Mouse (Mus musculus) kidney, embryonic 16.5 days (tissue): ENCODE results near the gene Gm3685. TPM values are rescaled to one million over a fixed set of nuclear protein-coding genes. Genes with fewer than 3 reads are reported as not detected.
A peak's percentile ranks its signal among the peaks of the same experiment; 100 is the strongest.
"Not testable (repeated sequence)": the region's sequence is repeated elsewhere in the genome, so short reads cannot be mapped to it uniquely, and the experiment has no call there.

Source experiments
- ATAC-seq: fragments of 200-750 bp; cut with Nextera tagmentation; 2 replicates; pipeline ENCODE4 v1.8.0; 2017; ENCODE audit warnings: moderate TSS enrichment; ENCODE audit not compliant: low FRiP score, low TSS enrichment
- H3K27ac ChIP-seq: fragments of 300-500 bp; sonication (generic); 2 replicates; pipeline ENCODE4 v1.5.1; 2014; ENCODE audit warnings: low read length
- H3K27me3 ChIP-seq: fragments of 300-500 bp; sonication (generic); 2 replicates; pipeline ENCODE4 v1.6.1; 2014; ENCODE audit warnings: low read length, control low read depth, mixed read lengths; ENCODE audit not compliant: insufficient read depth
- H3K36me3 ChIP-seq: fragments of 300-500 bp; sonication (generic); 2 replicates; pipeline ENCODE4 v1.6.1; 2014; ENCODE audit warnings: low read length, control low read depth, mixed read lengths; ENCODE audit not compliant: insufficient read depth
- H3K4me1 ChIP-seq: fragments of 300-500 bp; sonication (generic); 2 replicates; pipeline ENCODE4 v1.6.1; 2014; ENCODE audit warnings: low read length, control low read depth, mixed read lengths; ENCODE audit not compliant: insufficient read depth
- H3K4me2 ChIP-seq: fragments of 300-500 bp; sonication (generic); replicated peaks from 2 replicates; pipeline ENCODE4 v1.6.1; 2014; ENCODE audit warnings: low read depth, low read length
- H3K4me3 ChIP-seq: fragments of 300-500 bp; sonication (generic); 2 replicates; pipeline ENCODE4 v1.5.1; 2014; ENCODE audit warnings: mild to moderate bottlenecking, low read length
- H3K9ac ChIP-seq: fragments of 300-500 bp; sonication (generic); replicated peaks from 2 replicates; pipeline ENCODE4 v1.6.1; 2014; ENCODE audit warnings: low read length
- H3K9me3 ChIP-seq: fragments of 300-500 bp; sonication (generic); 2 replicates; pipeline ENCODE4 v1.6.1; 2016; ENCODE audit warnings: low read length, control low read depth
- WGBS: fragments of 180-500 bp; shearing (Covaris S2); extraction: QIAGEN DNeasy Blood & Tissue Kit; methylation state at CpG from one replicate; pipeline ENCODE4 v1.1.7; 2014; 5-methylcytosine and 5-hydroxymethylcytosine counted together
- polyA plus RNA-seq: library from polyadenylated mRNA; unstranded; fragments of >200 nt; fragmentation: Nextera tagmentation; extraction: Ambion mirVana; gene quantifications from 2 replicates; pipeline ENCODE4 v1.2.1, GENCODE M21; 2015

Gene Gm3685
- not detected in 2 replicates for polyA plus RNA-seq

- H3K4me2 ChIP-seq, H3K4me3 ChIP-seq, H3K9me3 ChIP-seq, H3K27me3 ChIP-seq, ATAC-seq, H3K9ac ChIP-seq, H3K27ac ChIP-seq, H3K4me1 ChIP-seq, H3K36me3 ChIP-seq: not testable (repeated sequence)
- WGBS, result no CpG with 5 or more reads among the region's 2 CpGs
Observed at GRCm38 (mm10) chr14:7044870-7045269, at the start of gene Gm3685. Gene Gm3685, minus strand, starts transcription at chr14:7044970.

DNA sequence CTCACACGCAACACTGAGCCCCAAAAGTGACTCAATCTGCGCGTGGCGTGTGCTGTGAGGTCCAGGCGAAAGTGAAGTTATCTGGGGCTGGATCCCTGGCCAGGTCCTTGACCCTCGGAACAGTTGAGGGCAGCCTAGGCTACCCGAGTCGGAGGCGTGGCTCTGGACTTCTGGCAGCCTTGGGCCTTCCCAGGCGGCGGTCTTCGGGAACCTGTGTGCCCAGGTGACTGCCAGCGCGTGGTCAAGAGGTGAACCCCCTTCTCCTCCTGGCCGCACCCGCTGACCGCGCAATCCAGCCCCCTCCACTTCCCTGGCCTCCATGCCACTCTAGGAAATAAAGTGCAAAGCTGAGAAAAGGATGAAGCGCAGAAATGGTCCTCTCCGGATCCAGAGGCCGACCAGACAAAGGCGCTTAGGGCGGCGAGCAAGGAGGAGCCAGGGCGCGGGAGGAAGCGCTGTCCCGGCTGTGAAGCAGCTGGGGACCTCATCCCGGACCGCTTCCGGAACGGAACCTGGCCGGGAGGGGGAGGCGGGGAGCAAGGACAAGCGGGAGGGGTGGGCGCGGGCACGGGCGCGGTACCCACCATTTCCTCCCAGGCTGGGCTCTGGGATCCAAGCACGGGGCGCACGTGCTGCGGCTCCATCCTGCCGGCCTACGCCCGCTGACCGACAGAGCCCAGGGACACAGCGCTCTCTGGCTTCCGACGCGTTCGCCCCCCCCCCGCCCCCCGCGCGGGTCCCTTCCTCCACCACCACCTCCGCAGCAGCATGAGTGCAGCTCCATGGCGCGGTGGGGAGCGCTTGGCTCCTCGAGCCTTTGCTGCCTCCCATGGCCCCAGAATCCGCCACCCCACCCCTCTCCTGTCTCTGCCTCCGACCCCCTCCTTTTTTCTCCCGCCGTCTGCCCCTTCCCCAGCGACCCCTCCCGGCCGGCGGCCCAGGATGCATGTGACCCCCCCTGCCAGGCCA, 17.7 kb downstream of the Gm3685 start, which contains the start of gene Gm10406:
Gm10406 (minus strand) TSS at position 669 of the 969 bp plus-strand sequence.
- H3K4me1 ChIP-seq, ATAC-seq, H3K9me3 ChIP-seq, H3K27ac ChIP-seq, H3K36me3 ChIP-seq, H3K27me3 ChIP-seq: not testable (repeated sequence)
- Histone ChIP-seq H3K9ac (peak within 1 kb of the TSS; percentile 53), H3K4me3 (peak within 1 kb of the TSS; percentile 46), H3K4me2 (peak within 1 kb of the TSS; percentile 77)
- WGBS, result 1% methylated on average over 49 of the region's 70 CpGs

DNA sequence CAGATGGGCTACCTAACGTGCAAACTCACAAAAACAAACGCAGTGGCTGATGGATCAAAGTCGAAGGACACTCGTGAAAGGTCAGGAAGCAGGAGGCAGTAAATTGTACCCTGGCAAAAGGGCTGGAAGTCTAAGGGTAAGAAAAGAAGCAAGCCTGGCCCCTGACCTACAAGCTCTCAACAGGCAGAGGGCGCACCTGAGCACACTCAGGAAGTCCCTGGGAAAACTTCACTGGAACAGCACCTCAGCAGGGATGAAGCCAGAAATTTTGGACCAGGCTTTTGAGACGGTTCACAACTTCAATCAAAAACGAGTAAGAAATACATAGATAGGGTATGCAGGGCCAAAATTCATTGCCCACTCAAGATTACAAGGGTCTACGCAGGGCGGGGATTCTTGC, 18.5 kb downstream of the Gm3685 start:
- 2% methylated on average over 8 of the region's 9 CpGs for WGBS
- peak overlapping the region; percentile 77; the same call in 1 of the 2 replicates for H3K4me2 ChIP-seq
- not testable (repeated sequence) for H3K27ac ChIP-seq, H3K27me3 ChIP-seq, H3K4me1 ChIP-seq, H3K9ac ChIP-seq, ATAC-seq, H3K9me3 ChIP-seq, H3K4me3 ChIP-seq, H3K36me3 ChIP-seq

Other genes starting within 250 kb of the Gm3685 start
- gene Gm3642, start 204.7 kb downstream of the Gm3685 start, polyA plus RNA-seq, result not detected in 2 replicates
- 0.24 and 0.54 TPM in 2 replicates for gene Gm3667, start 155.0 kb downstream of the Gm3685 start, polyA plus RNA-seq
- not detected in 2 replicates for gene Gm6356, start 71.2 kb downstream of the Gm3685 start, polyA plus RNA-seq
- gene Gm10406, start 17.5 kb downstream of the Gm3685 start, polyA plus RNA-seq, result 0.57 and 0.64 TPM in 2 replicates
- 0.55 and 1.00 TPM in 2 replicates for gene Gm3696, start 55.7 kb upstream of the Gm3685 start, polyA plus RNA-seq
- not detected in 2 replicates for gene Gm6676, start 80.4 kb upstream of the Gm3685 start, polyA plus RNA-seq
- 3.2 and 3.5 TPM in 2 replicates for gene Gm3512, start 129.6 kb upstream of the Gm3685 start, polyA plus RNA-seq
- not detected in 2 replicates for gene Gm16434, start 149.6 kb upstream of the Gm3685 start, polyA plus RNA-seq
- gene Gm3727, start 219.7 kb upstream of the Gm3685 start, polyA plus RNA-seq, result not detected in 2 replicates